Mouse (Mus musculus) forebrain, postnatal 0 days (tissue): ENCODE measurements around the gene Llgl2. TPM values are rescaled to one million over a fixed set of nuclear protein-coding genes. Genes with fewer than 3 reads are reported as not detected.

Experiments used
- ATAC-seq: fragments of 200-750 bp; cut with Nextera tagmentation; 2 replicates; pipeline ENCODE4 v1.8.0; 2017; ENCODE audit warnings: mild to moderate bottlenecking, moderate library complexity
- DNase-seq: peaks from one replicate; pipeline ENCODE4 v3.0.0-alpha.2; 2015
- H3K27ac ChIP-seq: fragments of 300-500 bp; sonication (generic); 2 replicates; pipeline ENCODE4 v1.5.1; 2014; ENCODE audit warnings: low read depth, mild to moderate bottlenecking, antibody characterized with exemption, low read length, moderate library complexity, mixed read lengths
- H3K27me3 ChIP-seq: fragments of 300-500 bp; sonication (generic); 2 replicates; pipeline ENCODE4 v1.6.1; 2014; ENCODE audit warnings: mild to moderate bottlenecking, low read length, mixed read lengths; ENCODE audit not compliant: insufficient read depth
- H3K36me3 ChIP-seq: fragments of 300-500 bp; sonication (generic); 2 replicates; pipeline ENCODE4 v1.6.1; 2014; ENCODE audit warnings: mild to moderate bottlenecking, moderate library complexity; ENCODE audit not compliant: insufficient read depth
- H3K4me1 ChIP-seq: fragments of 300-500 bp; sonication (generic); 2 replicates; pipeline ENCODE4 v1.6.1; 2014; ENCODE audit warnings: antibody characterized with exemption; ENCODE audit not compliant: insufficient read depth
- H3K4me2 ChIP-seq: fragments of 300-500 bp; sonication (generic); 2 replicates; pipeline ENCODE4 v1.6.1; 2014; ENCODE audit warnings: low read depth, mild to moderate bottlenecking, moderate library complexity
- H3K4me3 ChIP-seq: fragments of 300-500 bp; sonication (generic); 2 replicates; pipeline ENCODE4 v1.5.1; 2014; ENCODE audit warnings: low read depth, low read length, mixed read lengths
- H3K9ac ChIP-seq: fragments of 300-500 bp; sonication (generic); 2 replicates; pipeline ENCODE4 v1.6.1; 2014; ENCODE audit warnings: mild to moderate bottlenecking
- H3K9me3 ChIP-seq: fragments of 300-500 bp; sonication (generic); 2 replicates; pipeline ENCODE4 v1.6.1; 2016; ENCODE audit warnings: low read length
- CTCF ChIP-seq: sonication (generic); IDR thresholded peaks from 2 replicates; pipeline ENCODE4 v1.5.1; 2016; ENCODE audit warnings: antibody characterized with exemption, control low read depth, low read depth
- WGBS: fragments of 180-500 bp; shearing (Covaris S2); extraction: QIAGEN DNeasy Blood & Tissue Kit; methylation state at CpG from one replicate; pipeline ENCODE4 v1.1.7; 2014; 5-methylcytosine and 5-hydroxymethylcytosine counted together
- polyA plus RNA-seq: library from polyadenylated mRNA; unstranded; fragments of >200 nt; fragmentation: Nextera tagmentation; extraction: Ambion mirVana; gene quantifications from 2 replicates; pipeline ENCODE4 v1.2.1, GENCODE M21; 2015
- total RNA-seq: library from RNA; depleted of rRNA; stranded (reverse); fragments of >200 nt; gene quantifications from 2 replicates; pipeline ENCODE4 v1.2.3, GENCODE M21; 2014

Gene Llgl2
- total and polyA plus RNA-seq, 2 experiments from 2014 or later: 1.1 to 4.0 TPM

DNA sequence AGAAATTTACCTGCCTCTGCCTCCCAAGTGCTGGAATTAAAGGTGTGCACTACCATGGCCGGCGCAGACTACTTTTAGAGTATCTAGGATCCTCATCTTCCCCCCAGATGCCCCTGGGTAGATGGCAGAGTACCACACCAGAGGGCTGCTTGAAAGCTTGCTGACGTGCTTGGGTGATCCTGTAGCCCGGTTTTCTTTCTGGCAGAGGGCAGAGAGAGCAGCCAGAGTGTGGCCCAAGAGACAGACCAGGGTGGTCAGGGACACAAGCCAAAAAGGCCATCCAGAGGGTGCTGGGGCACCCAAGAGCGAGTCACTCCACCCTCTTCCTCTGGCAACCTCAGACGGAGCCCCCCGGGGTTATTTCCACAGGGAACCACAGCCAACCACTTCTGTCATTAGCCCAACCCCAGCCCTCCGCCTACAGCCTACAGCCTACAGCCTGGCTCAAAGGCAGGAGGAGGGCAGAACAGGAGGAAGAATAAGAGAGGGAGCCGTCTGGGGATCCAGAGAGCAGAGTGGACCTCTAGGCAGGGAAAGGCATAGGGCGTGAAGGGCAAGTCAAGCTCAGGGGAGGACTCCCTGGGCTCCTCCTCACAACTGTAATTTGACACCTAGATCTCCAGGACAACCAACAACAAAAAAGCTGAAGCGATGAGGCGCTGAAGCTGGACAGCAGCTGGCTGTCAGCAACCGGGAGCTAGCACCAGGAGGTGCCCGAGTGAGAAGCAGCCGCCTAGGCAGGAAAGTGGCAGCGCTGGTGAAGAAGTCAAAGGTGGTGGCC is 75.8 kb downstream of the Llgl2 start, which contains the start of gene Smim5:
Smim5 (plus strand) TSS at position 481 of the 781 bp plus-strand sequence.
- no peak within 1 kb of the TSS for H3K4me3 ChIP-seq
- H3K27ac ChIP-seq: no peak within 1 kb of the TSS
- H3K4me1 ChIP-seq: no peaks in the 10 kb centered on the region
- no peaks in the 10 kb centered on the region for H3K36me3 ChIP-seq
- H3K9ac ChIP-seq: no peak within 1 kb of the TSS
- H3K27me3 ChIP-seq: no peaks in the 10 kb centered on the region
- H3K4me2 ChIP-seq: no peak within 1 kb of the TSS
- TF ChIP-seq CTCF: no peak
- WGBS: 34% methylated on average over 16 of the region's 16 CpGs
- DNase-seq (no peak), ATAC-seq (no peak; the same call in 1 of the 2 replicates)
- no peaks in the 10 kb centered on the region for H3K9me3 ChIP-seq

DNA sequence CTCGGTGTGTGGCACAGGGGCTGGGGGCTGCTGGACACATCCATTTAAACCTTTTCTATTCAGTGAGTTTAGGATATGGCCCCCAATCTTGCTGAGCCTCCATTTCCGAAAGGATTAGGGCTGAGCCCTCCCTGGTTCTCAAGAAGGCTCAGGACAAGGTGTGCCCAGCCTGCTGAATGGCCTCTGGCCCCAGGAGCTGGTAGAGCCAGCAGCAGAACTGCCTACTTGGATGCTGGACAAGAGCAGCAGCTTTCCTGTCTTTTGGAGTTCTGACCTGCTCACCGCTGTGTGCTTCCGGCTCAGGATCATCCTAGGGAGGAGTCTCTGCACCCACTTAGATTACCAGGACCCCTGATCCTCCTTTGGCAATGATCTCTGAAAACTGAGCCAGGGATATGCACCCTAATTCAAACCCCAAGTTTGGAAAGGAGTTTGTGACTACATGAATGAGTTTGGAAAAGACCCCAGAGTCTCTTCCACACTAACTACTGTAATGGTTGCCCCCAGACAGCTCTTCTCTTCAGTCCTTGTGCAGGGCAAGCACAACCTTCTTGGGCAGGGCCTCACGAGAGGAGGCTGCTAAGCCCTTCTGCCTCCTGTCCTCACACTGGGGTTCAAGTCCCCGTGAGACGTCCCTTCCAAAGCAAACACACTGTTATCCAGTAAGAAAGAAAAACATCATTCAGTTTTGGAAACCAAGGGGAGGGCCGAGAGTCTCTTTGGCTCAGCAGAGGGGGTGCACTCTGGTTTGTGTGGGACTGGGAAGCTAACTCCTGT is 76.9 kb downstream of the Llgl2 start:
- Histone ChIP-seq H3K9ac (no peak overlapping the region), H3K4me1 (no peaks in the 10 kb centered on the region), H3K36me3 (no peaks in the 10 kb centered on the region), H3K9me3 (no peaks in the 10 kb centered on the region), H3K4me2 (no peak overlapping the region), H3K4me3 (no peak overlapping the region), H3K27ac (no peak overlapping the region), H3K27me3 (no peaks in the 10 kb centered on the region)
- ATAC-seq (no peak), DNase-seq (no peak)
- 81% methylated on average over 8 of the region's 8 CpGs for WGBS
- no peak for TF ChIP-seq CTCF

DNA sequence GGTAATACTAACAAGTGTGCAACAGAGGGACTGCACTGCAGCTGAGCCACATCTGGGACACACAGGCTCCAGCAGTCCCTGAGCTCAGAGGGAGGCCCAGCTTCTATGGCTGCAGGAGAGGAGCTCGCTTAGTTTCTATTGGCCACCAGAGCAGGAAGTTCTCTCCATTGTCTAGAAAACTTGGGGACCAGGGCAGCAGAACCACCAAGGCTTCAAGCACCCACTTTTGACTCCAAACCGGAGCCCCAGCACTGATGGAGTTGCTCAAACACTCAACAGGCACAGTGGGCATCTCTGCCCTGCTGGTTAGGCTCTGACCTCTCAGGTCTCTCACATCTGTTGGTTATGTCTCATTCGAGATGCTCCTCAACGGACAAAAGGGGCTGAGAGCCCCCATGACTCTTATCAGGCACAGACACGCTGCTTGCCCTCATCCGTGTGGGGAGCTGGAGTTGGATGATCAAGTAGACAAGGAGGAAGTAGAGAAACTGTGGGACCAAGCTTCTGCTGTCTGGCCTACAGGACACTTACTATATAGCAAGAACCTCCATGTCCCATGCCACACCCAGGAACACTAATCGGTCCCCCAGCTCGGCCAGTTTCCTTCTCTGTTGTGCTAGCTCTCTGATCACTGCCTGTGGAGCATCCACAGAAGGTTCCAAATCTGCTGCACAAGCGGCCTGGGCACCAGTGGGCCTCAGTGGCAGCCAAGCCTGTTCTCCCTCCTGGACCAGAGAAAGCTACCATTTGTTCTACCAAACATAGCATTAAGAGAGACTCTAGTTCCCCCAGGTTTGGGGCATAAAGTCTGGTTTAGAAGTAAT is 77.7 kb downstream of the Llgl2 start:
- Histone ChIP-seq H3K4me3 (no peak overlapping the region), H3K9me3 (no peaks in the 10 kb centered on the region), H3K4me2 (no peak overlapping the region), H3K4me1 (no peaks in the 10 kb centered on the region), H3K9ac (no peak overlapping the region), H3K36me3 (no peaks in the 10 kb centered on the region), H3K27me3 (no peaks in the 10 kb centered on the region), H3K27ac (no peak overlapping the region)
- no peak for TF ChIP-seq CTCF
- no peak for ATAC-seq
- no peak for DNase-seq
- WGBS: 91% methylated on average over 9 of the region's 9 CpGs

DNA sequence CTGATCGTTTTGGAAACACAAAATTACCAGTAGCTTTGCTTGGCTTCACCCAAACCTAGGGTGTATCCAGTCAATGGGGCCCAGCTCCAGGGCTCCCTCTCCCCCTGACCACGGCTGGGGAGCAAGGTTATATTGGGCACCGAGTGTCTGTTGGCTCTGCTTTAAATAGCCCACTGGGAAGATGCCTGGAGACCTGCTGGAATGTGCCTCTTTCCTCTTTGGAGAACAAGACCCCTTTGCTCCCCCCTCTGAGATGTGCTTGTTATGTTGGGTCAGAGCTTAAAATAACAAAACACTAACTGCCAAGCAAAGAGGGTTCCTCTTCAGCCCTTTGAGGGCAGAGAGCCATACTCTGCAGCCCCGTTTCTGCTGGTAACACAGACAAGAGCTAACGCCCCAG is 78.3 kb downstream of the Llgl2 start:
- no peak overlapping the region for H3K27ac ChIP-seq
- DNase-seq (no peak), ATAC-seq (no peak)
- H3K9ac ChIP-seq: no peak overlapping the region
- TF ChIP-seq CTCF: no peak
- H3K36me3 ChIP-seq: no peaks in the 10 kb centered on the region
- H3K27me3 ChIP-seq: no peaks in the 10 kb centered on the region
- 84% methylated on average over 5 of the region's 5 CpGs for WGBS
- H3K4me2 ChIP-seq: no peak overlapping the region
- no peaks in the 10 kb centered on the region for H3K4me1 ChIP-seq
- H3K9me3 ChIP-seq: no peaks in the 10 kb centered on the region
- no peak overlapping the region for H3K4me3 ChIP-seq

DNA sequence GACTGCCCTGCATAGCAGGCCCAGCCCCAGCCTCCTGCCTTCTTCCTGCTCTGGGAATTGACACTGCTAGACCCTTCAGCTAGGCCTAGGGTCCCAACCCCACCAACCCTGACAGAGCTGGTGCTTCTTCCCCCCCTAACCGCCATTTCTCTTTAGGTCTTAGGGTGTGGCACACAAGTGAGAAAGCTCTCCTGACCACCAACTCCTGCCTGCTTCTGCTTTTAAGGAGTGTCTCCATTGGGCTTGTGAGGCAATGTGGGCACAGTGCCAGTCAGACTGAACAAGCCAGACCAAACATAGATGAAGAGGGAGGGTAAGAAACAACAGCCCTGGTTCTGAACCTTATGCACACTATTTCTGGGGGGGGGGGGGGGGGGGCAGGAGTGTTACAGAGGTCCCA is 79.0 kb downstream of the Llgl2 start:
- H3K27ac ChIP-seq: no peak overlapping the region
- DNase-seq (no peak), ATAC-seq (no peak)
- no peak overlapping the region for H3K4me2 ChIP-seq
- H3K27me3 ChIP-seq: no peaks in the 10 kb centered on the region
- H3K4me1 ChIP-seq: no peaks in the 10 kb centered on the region
- no peak for TF ChIP-seq CTCF
- H3K36me3 ChIP-seq: no peaks in the 10 kb centered on the region
- WGBS: 80% methylated on average over 1 of the region's 1 CpGs
- no peak overlapping the region for H3K4me3 ChIP-seq
- H3K9me3 ChIP-seq: no peaks in the 10 kb centered on the region
- H3K9ac ChIP-seq: no peak overlapping the region

DNA sequence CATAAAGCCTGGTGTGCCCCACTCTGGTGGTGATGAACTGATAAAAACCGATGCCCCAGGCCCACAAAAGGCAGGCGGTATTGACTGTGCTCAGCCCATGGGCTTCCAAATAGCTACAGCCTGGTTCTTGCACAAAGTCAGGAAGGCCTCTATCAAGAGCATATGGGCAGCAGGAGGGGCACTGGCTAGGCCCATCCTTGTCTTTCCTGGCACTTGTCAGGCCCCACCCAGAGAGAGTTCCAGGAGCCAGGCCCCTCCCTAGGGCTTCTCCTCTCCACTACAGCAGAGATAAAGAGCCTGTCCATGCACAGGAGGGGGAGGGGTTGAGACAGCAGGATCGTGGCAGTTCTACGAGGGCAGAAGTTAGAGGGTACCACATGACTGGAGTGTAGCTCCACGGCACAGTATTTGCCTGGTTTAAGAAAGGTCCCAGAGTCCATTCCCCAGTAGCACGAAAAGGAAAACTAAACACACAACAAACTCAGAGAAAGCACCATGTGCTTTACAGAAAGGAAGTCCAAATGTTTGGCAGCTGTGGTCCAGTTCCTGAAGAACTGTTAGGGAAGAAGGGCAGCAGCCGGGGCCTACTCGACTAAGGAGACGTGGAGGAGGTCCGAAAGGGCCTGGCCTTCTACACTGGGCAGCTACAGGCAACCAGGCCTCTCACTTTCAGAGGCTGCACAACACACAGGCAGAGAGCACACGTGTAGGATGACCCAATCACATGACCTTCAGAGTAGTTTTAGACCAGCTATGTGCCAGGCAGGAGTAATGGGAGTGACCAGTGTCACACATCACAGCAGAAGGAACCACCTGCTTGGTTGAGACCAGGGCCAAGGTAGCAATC is 79.8 kb downstream of the Llgl2 start:
- no peaks in the 10 kb centered on the region for H3K4me1 ChIP-seq
- no peaks in the 10 kb centered on the region for H3K9me3 ChIP-seq
- no peak overlapping the region for H3K27ac ChIP-seq
- no peak for ATAC-seq
- no peak overlapping the region for H3K4me2 ChIP-seq
- no peak for TF ChIP-seq CTCF
- no peak for DNase-seq
- no peak overlapping the region for H3K9ac ChIP-seq
- 89% methylated on average over 11 of the region's 11 CpGs for WGBS
- H3K4me3 ChIP-seq: no peak overlapping the region
- H3K27me3 ChIP-seq: no peaks in the 10 kb centered on the region
- H3K36me3 ChIP-seq: 0 out of 2 replicates have a peak, but pooled peaks cover under 1% of the 10 kb centered on the region
